Mouse (Mus musculus) spleen, adult 2 months (tissue): ENCODE data around the gene Bcl3. TPM values are rescaled to one million over a fixed set of nuclear protein-coding genes. Genes with fewer than 3 reads are reported as not detected.
A peak's percentile ranks its signal among the peaks of the same experiment; 100 is the strongest.

Experiments used
- DNase-seq, 2 experiments: peaks; one replicate each; pipeline versions ENCODE4 v3.0.0 to v3.0.0-alpha.2; 2012 to 2021; ENCODE audit warnings: low spot score in 2 of 2, low read depth in 1 of 2
- H3K27ac ChIP-seq: fragments of 200-500 bp; 2 replicates; pipeline ENCODE4 v1.5.1; 2012; ENCODE audit warnings: low read length, inconsistent platforms; ENCODE audit not compliant: insufficient read depth
- H3K27me3 ChIP-seq: fragments of 200-500 bp; 2 replicates; pipeline ENCODE4 v1.6.1; 2012; ENCODE audit warnings: mild to moderate bottlenecking, moderate library complexity, low read length, inconsistent platforms; ENCODE audit not compliant: control insufficient read depth, insufficient read depth
- H3K36me3 ChIP-seq: fragments of 200-500 bp; 2 replicates; pipeline ENCODE4 v1.6.1; 2012; ENCODE audit warnings: mild to moderate bottlenecking, low read length, inconsistent platforms; ENCODE audit not compliant: control insufficient read depth, insufficient read depth
- H3K4me1 ChIP-seq: fragments of 200-500 bp; 2 replicates; pipeline ENCODE4 v1.6.1; 2011; ENCODE audit warnings: inconsistent platforms; ENCODE audit not compliant: control insufficient read depth, insufficient read depth, insufficient read length
- H3K4me3 ChIP-seq: fragments of 200-500 bp; 2 replicates; pipeline ENCODE4 v1.5.1; 2011; ENCODE audit warnings: mild to moderate bottlenecking, inconsistent platforms; ENCODE audit not compliant: insufficient read depth, insufficient read length; ENCODE audit errors: extremely low read depth
- CTCF ChIP-seq: fragments of 200-500 bp; IDR thresholded peaks from 2 replicates; pipeline ENCODE4 v1.5.1; 2011; ENCODE audit warnings: mild to moderate bottlenecking, inconsistent platforms; ENCODE audit not compliant: insufficient read depth, insufficient read length, insufficient replicate concordance; ENCODE audit errors: extremely low read depth
- POLR2A ChIP-seq: fragments of 200-500 bp; IDR thresholded peaks from 2 replicates; pipeline ENCODE4 v1.6.1; 2011; ENCODE audit warnings: low read depth, low read length, inconsistent platforms
- WGBS: fragments of 180-500 bp; shearing (Covaris S2); methylation state at CpG from one replicate; pipeline ENCODE4 v1.1.7; 2018; 5-methylcytosine and 5-hydroxymethylcytosine counted together
- polyA plus RNA-seq: library from polyadenylated mRNA; depleted of rRNA; stranded (reverse); fragments of >200 nt; gene quantifications from 2 replicates; pipeline ENCODE4 v1.2.3, GENCODE M21; 2012; rRNA removed

Bcl3 gene
- 102 and 149 TPM in 2 replicates for polyA plus RNA-seq

- peak within 1 kb of the TSS; percentile 81 for H3K27ac ChIP-seq
- peak; percentile 49 to 89 for DNase-seq
- H3K36me3 ChIP-seq: 0 out of 2 replicates have a peak, but pooled peaks cover 2% of the 10 kb centered on the region
- H3K4me3 ChIP-seq: peak within 1 kb of the TSS; percentile 65
- WGBS: 2% methylated on average over 41 of the region's 42 CpGs
- TF ChIP-seq POLR2A (no peak; the same call in none of the 2 replicates), CTCF (no peak)
- no peaks in the 10 kb centered on the region for H3K27me3 ChIP-seq
- peaks cover 50% of the 10 kb centered on the region for H3K4me1 ChIP-seq
Observed at GRCm38 (mm10) chr7:19822604-19823058, at the start of gene Bcl3. Gene Bcl3 (minus strand): TSS chr7:19822770.

GRCm38 (mm10) chr7:19871943-19872601 lies 49.5 kb upstream of the Bcl3 start:
- 25% methylated on average over 5 of the region's 5 CpGs for WGBS
- Histone ChIP-seq H3K4me3 (no peak overlapping the region), H3K27ac (peak overlapping the region; percentile 98), H3K4me1 (peaks cover 30% of the 10 kb centered on the region), H3K27me3 (no peaks in the 10 kb centered on the region), H3K36me3 (no peaks in the 10 kb centered on the region)
- TF ChIP-seq POLR2A: no peak
- peak; percentile 78; the same call in 1 of the 2 replicates for TF ChIP-seq CTCF
- DNase-seq: peak in 1 of 2 experiments; percentile 66

GRCm38 (mm10) chr7:19871137-19871621 lies 48.6 kb upstream of the Bcl3 start:
- DNase-seq: peak; percentile 63 to 65
- Histone ChIP-seq H3K36me3 (no peaks in the 10 kb centered on the region), H3K4me1 (peaks cover 22% of the 10 kb centered on the region), H3K27ac (peak overlapping the region; percentile 98), H3K27me3 (no peaks in the 10 kb centered on the region), H3K4me3 (peak overlapping the region; percentile 55)
- TF ChIP-seq CTCF (no peak), POLR2A (peak; percentile 53; the same call in 1 of the 2 replicates)
- WGBS: 4% methylated on average over 10 of the region's 10 CpGs

- Histone ChIP-seq H3K4me3 (no peak overlapping the region), H3K27ac (no peak overlapping the region), H3K36me3 (no peaks in the 10 kb centered on the region), H3K27me3 (no peaks in the 10 kb centered on the region), H3K4me1 (peaks cover 20% of the 10 kb centered on the region; the same call in 1 of the 2 replicates)
- 93% methylated on average over 16 of the region's 16 CpGs for WGBS
- no peak for TF ChIP-seq CTCF
- no peak for DNase-seq
Observed at GRCm38 (mm10) chr7:19867751-19868399, 45.3 kb upstream of the Bcl3 start.

- no peak overlapping the region for H3K27ac ChIP-seq
- no peaks in the 10 kb centered on the region for H3K36me3 ChIP-seq
- 74% methylated on average over 6 of the region's 6 CpGs for WGBS
- no peaks in the 10 kb centered on the region for H3K27me3 ChIP-seq
- H3K4me1 ChIP-seq: peaks cover 14% of the 10 kb centered on the region; the same call in 1 of the 2 replicates
- TF ChIP-seq POLR2A (no peak), CTCF (no peak)
- H3K4me3 ChIP-seq: no peak overlapping the region
- DNase-seq: no peak
Observed at GRCm38 (mm10) chr7:19866490-19866889, 43.9 kb upstream of the Bcl3 start.

- no peak overlapping the region for H3K27ac ChIP-seq
- 87% methylated on average over 8 of the region's 8 CpGs for WGBS
- DNase-seq: no peak
Observed at GRCm38 (mm10) chr7:19865246-19866036, 42.9 kb upstream of the Bcl3 start.

More at GRCm38 (mm10) chr7:19865246-19866036, 42.9 kb upstream of the Bcl3 start:
- Histone ChIP-seq H3K27me3 (no peaks in the 10 kb centered on the region), H3K4me1 (peaks cover 5% of the 10 kb centered on the region; the same call in 1 of the 2 replicates), H3K36me3 (no peaks in the 10 kb centered on the region), H3K4me3 (no peak overlapping the region)
- TF ChIP-seq POLR2A (no peak), CTCF (no peak)
